Mouse (Mus musculus): ENCODE measurements around the gene Jmjd1c. TPM values are rescaled to one million over a fixed set of nuclear protein-coding genes. Genes with fewer than 3 reads are reported as not detected.

Gene Jmjd1c
- total RNA-seq, 2 experiments from 2014 or later = 85.6 to 90.5 TPM

- DNase-seq (ENCODE audit: low spot score in 2 of 2) = no peak
- intact Hi-C loops (cut with DNase I) = no loop called here
Measured at GRCm38 (mm10) chr10:67177410-67177809, 81.5 kb downstream of the Jmjd1c start.

GRCm38 (mm10) chr10:67180021-67180420 is 84.1 kb downstream of the Jmjd1c start:
- intact Hi-C loops (cut with DNase I) = loop anchor here (10.0 kb wide), 1 partner anchor 155 kb away; no protein-coding TSS in a partner anchor

GRCm38 (mm10) chr10:67180799-67181198 is 84.9 kb downstream of the Jmjd1c start:
- no peak for DNase-seq (ENCODE audit: low spot score in 2 of 2)
- intact Hi-C loops (cut with DNase I) = loop anchor here (10.0 kb wide), 1 partner anchor 156 kb away; no protein-coding TSS in a partner anchor

More at GRCm38 (mm10) chr10:67180021-67180420, 84.1 kb downstream of the Jmjd1c start:
- DNase-seq (ENCODE audit: low spot score in 2 of 2) = no peak

- intact Hi-C loops (cut with DNase I) = loop anchor here (10.0 kb wide), 1 partner anchor 158 kb away; no protein-coding TSS in a partner anchor
- DNase-seq (ENCODE audit: low spot score in 2 of 2) = no peak
Measured at GRCm38 (mm10) chr10:67182651-67183050, 86.7 kb downstream of the Jmjd1c start.

GRCm38 (mm10) chr10:67183086-67183485 is 87.2 kb downstream of the Jmjd1c start:
- intact Hi-C loops (cut with DNase I) = loop anchor here (10.0 kb wide), 1 partner anchor 158 kb away; no protein-coding TSS in a partner anchor
- DNase-seq (ENCODE audit: low spot score in 2 of 2) = no peak

- DNase-seq (ENCODE audit: low spot score in 2 of 2) = no peak
- intact Hi-C loops (cut with DNase I) = loop anchor here (5.0 to 10.0 kb wide), 2 partner anchors 57 to 160 kb away; no protein-coding TSS in a partner anchor
Measured at GRCm38 (mm10) chr10:67184441-67185070, 88.6 kb downstream of the Jmjd1c start.

GRCm38 (mm10) chr10:67185491-67186081 is 89.7 kb downstream of the Jmjd1c start:
- intact Hi-C loops (cut with DNase I) = loop anchor here (5.0 to 10.0 kb wide), 2 partner anchors 58 to 161 kb away; no protein-coding TSS in a partner anchor
- DNase-seq (ENCODE audit: low spot score in 2 of 2) = peak; percentile 72 to 83

GRCm38 (mm10) chr10:67186489-67186888 is 90.6 kb downstream of the Jmjd1c start:
- intact Hi-C loops (cut with DNase I) = loop anchor here (5.0 to 10.0 kb wide), 2 partner anchors 59 to 162 kb away; no protein-coding TSS in a partner anchor
- DNase-seq (ENCODE audit: low spot score in 2 of 2) = no peak

- DNase-seq (ENCODE audit: low spot score in 2 of 2) = no peak
- intact Hi-C loops (cut with DNase I) = loop anchor here (5.0 to 10.0 kb wide), 2 partner anchors 60 to 162 kb away; no protein-coding TSS in a partner anchor
Measured at GRCm38 (mm10) chr10:67187001-67187453, 91.1 kb downstream of the Jmjd1c start.

- intact Hi-C loops (cut with DNase I) = loop anchor here (5.0 to 10.0 kb wide), 2 partner anchors 61 to 163 kb away; no protein-coding TSS in a partner anchor
- no peak for DNase-seq (ENCODE audit: low spot score in 2 of 2)
Measured at GRCm38 (mm10) chr10:67187952-67188351, 92.0 kb downstream of the Jmjd1c start.

- DNase-seq (ENCODE audit: low spot score in 2 of 2) = no peak
- intact Hi-C loops (cut with DNase I) = loop anchor here (5.0 to 10.0 kb wide), 2 partner anchors 62 to 164 kb away; no protein-coding TSS in a partner anchor
Measured at GRCm38 (mm10) chr10:67189057-67189456, 93.1 kb downstream of the Jmjd1c start.

GRCm38 (mm10) chr10:67190261-67190660 is 94.3 kb downstream of the Jmjd1c start:
- DNase-seq (ENCODE audit: low spot score in 2 of 2) = no peak
- intact Hi-C loops (cut with DNase I) = no loop called here

- no peak for DNase-seq (ENCODE audit: low spot score in 2 of 2)
- intact Hi-C loops (cut with DNase I) = no loop called here
Measured at GRCm38 (mm10) chr10:67192366-67192765, 96.4 kb downstream of the Jmjd1c start.

- no peak for DNase-seq (ENCODE audit: low spot score in 2 of 2)
- intact Hi-C loops (cut with DNase I) = no loop called here
Measured at GRCm38 (mm10) chr10:67193003-67193652, 97.2 kb downstream of the Jmjd1c start.

GRCm38 (mm10) chr10:67194046-67194445 is 98.1 kb downstream of the Jmjd1c start:
- intact Hi-C loops (cut with DNase I) = no loop called here
- no peak for DNase-seq (ENCODE audit: low spot score in 2 of 2)

GRCm38 (mm10) chr10:67195671-67196070 is 99.7 kb downstream of the Jmjd1c start:
- intact Hi-C loops (cut with DNase I) = no loop called here
- DNase-seq (ENCODE audit: low spot score in 2 of 2) = no peak

GRCm38 (mm10) chr10:67197186-67197585 is 101.3 kb downstream of the Jmjd1c start:
- intact Hi-C loops (cut with DNase I) = no loop called here
- no peak for DNase-seq (ENCODE audit: low spot score in 2 of 2)

- intact Hi-C loops (cut with DNase I) = no loop called here
- no peak for DNase-seq (ENCODE audit: low spot score in 2 of 2)
Measured at GRCm38 (mm10) chr10:67197829-67198228, 101.9 kb downstream of the Jmjd1c start.

GRCm38 (mm10) chr10:67201769-67202168 is 105.8 kb downstream of the Jmjd1c start:
- intact Hi-C loops (cut with DNase I) = no loop called here
- DNase-seq (ENCODE audit: low spot score in 2 of 2) = no peak

GRCm38 (mm10) chr10:67202470-67202869 is 106.5 kb downstream of the Jmjd1c start:
- no peak for DNase-seq (ENCODE audit: low spot score in 2 of 2)
- intact Hi-C loops (cut with DNase I) = no loop called here
